Mouse (Mus musculus) lung, postnatal 0 days (tissue): Measurements from ENCODE around the gene Cdr2l. TPM values are rescaled to one million over a fixed set of nuclear protein-coding genes. Genes with fewer than 3 reads are reported as not detected.
A peak's percentile ranks its signal among the peaks of the same experiment; 100 is the strongest.

Source experiments
- ATAC-seq: fragments of 200-750 bp; cut with Nextera tagmentation; 2 replicates; pipeline ENCODE4 v1.8.0; 2017; ENCODE audit warnings: moderate library complexity
- DNase-seq: peaks from one replicate; pipeline ENCODE4 v3.0.0-alpha.2; 2016; ENCODE audit warnings: low spot score
- H3K27ac ChIP-seq: fragments of 300-500 bp; sonication (generic); 2 replicates; pipeline ENCODE4 v1.5.1; 2014; ENCODE audit warnings: antibody characterized with exemption, mild to moderate bottlenecking, low read length, mixed read lengths
- H3K27me3 ChIP-seq: fragments of 300-500 bp; sonication (generic); replicated peaks from 2 replicates; pipeline ENCODE4 v1.6.1; 2014; ENCODE audit warnings: low read length, mixed read lengths; ENCODE audit not compliant: insufficient read depth
- H3K36me3 ChIP-seq: fragments of 300-500 bp; sonication (generic); 2 replicates; pipeline ENCODE4 v1.6.1; 2014; ENCODE audit warnings: low read length, mixed read lengths; ENCODE audit not compliant: insufficient read depth
- H3K4me1 ChIP-seq: fragments of 300-500 bp; sonication (generic); 2 replicates; pipeline ENCODE4 v1.6.1; 2014; ENCODE audit warnings: antibody characterized with exemption, low read depth, low read length, mixed read lengths; ENCODE audit not compliant: insufficient read depth
- H3K4me2 ChIP-seq: fragments of 300-500 bp; sonication (generic); replicated peaks from 2 replicates; pipeline ENCODE4 v1.6.1; 2014; ENCODE audit warnings: low read depth, mild to moderate bottlenecking, low read length, moderate library complexity, mixed read lengths
- H3K4me3 ChIP-seq: fragments of 300-500 bp; sonication (generic); 2 replicates; pipeline ENCODE4 v1.5.1; 2014; ENCODE audit warnings: low read depth, low read length
- H3K9ac ChIP-seq: fragments of 300-500 bp; sonication (generic); replicated peaks from 2 replicates; pipeline ENCODE4 v1.6.1; 2014; ENCODE audit warnings: low read depth, mild to moderate bottlenecking
- H3K9me3 ChIP-seq: fragments of 300-500 bp; sonication (generic); 2 replicates; pipeline ENCODE4 v1.6.1; 2016; ENCODE audit warnings: low read length, mixed read lengths
- CTCF ChIP-seq: IDR thresholded peaks from 2 replicates; pipeline ENCODE4 v1.5.1; 2016; ENCODE audit warnings: antibody characterized with exemption, mild to moderate bottlenecking
- EP300 ChIP-seq: IDR thresholded peaks from 2 replicates; pipeline ENCODE4 v1.6.1; 2016; ENCODE audit warnings: antibody characterized with exemption, mild to moderate bottlenecking, control low read depth
- WGBS: fragments of 180-500 bp; shearing (Covaris S2); extraction: QIAGEN DNeasy Blood & Tissue Kit; methylation state at CpG from one replicate; pipeline ENCODE4 v1.1.7; 2014; 5-methylcytosine and 5-hydroxymethylcytosine counted together
- polyA plus RNA-seq: library from polyadenylated mRNA; unstranded; fragments of >200 nt; fragmentation: Nextera tagmentation; extraction: Ambion mirVana; gene quantifications from 2 replicates; pipeline ENCODE4 v1.2.1, GENCODE M21; 2015

Gene Cdr2l
- polyA plus RNA-seq, 1 experiment from 2014 or later = 14.0 TPM

DNA sequence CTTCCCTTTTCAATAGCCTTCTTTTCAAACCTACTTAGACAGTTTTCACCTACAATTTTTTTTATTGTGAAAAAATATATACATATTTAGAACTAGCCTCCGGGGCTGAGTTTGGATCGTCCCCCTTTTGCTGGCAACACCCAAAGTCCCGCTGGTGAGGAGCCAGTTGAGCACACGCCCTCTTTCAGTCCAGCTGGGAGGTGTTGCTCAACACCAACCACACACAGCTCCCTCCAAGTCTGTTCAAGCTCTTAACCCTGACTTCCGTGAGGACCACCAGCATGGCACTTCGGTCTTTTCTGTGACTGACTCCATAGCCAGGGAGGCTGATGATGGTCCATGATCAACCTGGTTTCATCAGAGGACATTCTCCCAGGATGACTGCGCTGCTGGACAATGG is 16.4 kb downstream of the Cdr2l start:
- Histone ChIP-seq H3K4me2 (no peak overlapping the region), H3K27ac (no peak overlapping the region), H3K36me3 (no peaks in the 10 kb centered on the region; the same call in 1 of the 2 replicates), H3K9ac (no peak overlapping the region), H3K27me3 (no peaks in the 10 kb centered on the region), H3K4me3 (no peak overlapping the region), H3K9me3 (no peaks in the 10 kb centered on the region), H3K4me1 (no peaks in the 10 kb centered on the region)
- no peak for TF ChIP-seq EP300
- no peak for TF ChIP-seq CTCF
- DNase-seq = peak; percentile 63
- 44% methylated on average over 7 of the region's 7 CpGs for WGBS
- peak; percentile 75 for ATAC-seq

- Histone ChIP-seq H3K4me2 (no peak overlapping the region), H3K4me1 (peaks cover 4% of the 10 kb centered on the region; the same call in 1 of the 2 replicates), H3K9me3 (no peaks in the 10 kb centered on the region), H3K9ac (no peak overlapping the region), H3K4me3 (no peak overlapping the region), H3K27me3 (no peaks in the 10 kb centered on the region), H3K27ac (no peak overlapping the region), H3K36me3 (no peaks in the 10 kb centered on the region)
- TF ChIP-seq EP300 = no peak
- no peak for TF ChIP-seq CTCF
- ATAC-seq = no peak
- DNase-seq = no peak
- 69% methylated on average over 3 of the region's 3 CpGs for WGBS
Observed at GRCm38 (mm10) chr11:115400126-115400525, 18.4 kb downstream of the Cdr2l start.

- H3K9ac ChIP-seq = no peak overlapping the region
- DNase-seq (no peak), ATAC-seq (no peak)
- no peaks in the 10 kb centered on the region for H3K36me3 ChIP-seq
- no peaks in the 10 kb centered on the region for H3K9me3 ChIP-seq
- TF ChIP-seq EP300 (no peak), CTCF (no peak)
- WGBS = 36% methylated on average over 11 of the region's 11 CpGs
- no peak overlapping the region for H3K4me2 ChIP-seq
- no peak overlapping the region for H3K27ac ChIP-seq
- H3K4me1 ChIP-seq = peaks cover 4% of the 10 kb centered on the region; the same call in 1 of the 2 replicates
- H3K4me3 ChIP-seq = no peak overlapping the region
- no peaks in the 10 kb centered on the region for H3K27me3 ChIP-seq
Observed at GRCm38 (mm10) chr11:115400630-115401391, 19.1 kb downstream of the Cdr2l start.

DNA sequence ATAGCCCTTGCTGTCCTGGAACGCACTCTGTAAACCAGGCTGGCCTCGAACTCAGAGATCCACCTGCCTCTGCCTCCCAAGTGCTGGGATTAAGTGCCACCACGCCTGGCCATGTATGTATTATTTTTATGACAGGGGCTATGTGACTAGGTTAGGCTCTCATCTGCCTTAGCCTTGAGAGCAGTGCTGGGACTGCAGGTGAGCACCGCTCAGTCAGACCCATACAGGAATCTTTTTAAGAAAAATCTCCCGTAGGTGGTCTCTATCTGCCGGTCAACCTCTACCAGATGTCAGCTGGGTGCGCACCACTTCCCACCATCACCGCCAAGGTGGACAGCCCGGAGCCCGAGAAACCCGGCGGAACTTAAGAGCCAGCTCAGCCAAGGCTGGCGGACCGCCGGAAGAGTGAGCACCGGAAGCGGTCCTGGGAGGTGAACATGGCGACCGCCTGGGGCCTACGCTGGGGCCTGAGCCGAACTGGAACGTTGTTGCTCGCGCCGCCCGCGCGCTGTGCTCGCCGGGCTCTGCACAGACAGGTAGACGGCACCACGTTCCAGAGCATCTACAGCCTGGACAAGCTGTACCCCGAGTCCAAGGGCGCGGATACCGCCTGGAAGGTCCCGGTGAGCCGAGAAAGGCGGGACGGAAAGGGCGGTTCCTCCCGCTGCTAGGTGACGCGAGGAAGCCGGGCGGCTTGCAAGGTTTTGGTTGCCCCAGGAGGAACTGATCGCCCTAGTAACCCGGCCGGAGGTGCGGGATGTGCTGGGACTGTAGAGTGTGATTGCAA is 21.8 kb downstream of the Cdr2l start, which contains the start of gene Mrpl58:
Gene Mrpl58 (plus strand): TSS at position 415 of the 787 bp plus-strand sequence.
- peak within 1 kb of the TSS; percentile 77 for H3K4me2 ChIP-seq
- TF ChIP-seq CTCF = peak; percentile 1; the same call in 1 of the 2 replicates
- TF ChIP-seq EP300 = no peak; the same call in 1 of the 2 replicates
- H3K27ac ChIP-seq = peak within 1 kb of the TSS; percentile 86
- H3K9ac ChIP-seq = peak within 1 kb of the TSS; percentile 83
- no peaks in the 10 kb centered on the region for H3K36me3 ChIP-seq
- peak within 1 kb of the TSS; percentile 77 for H3K4me3 ChIP-seq
- H3K4me1 ChIP-seq = peaks cover 4% of the 10 kb centered on the region; the same call in 1 of the 2 replicates
- no peaks in the 10 kb centered on the region for H3K9me3 ChIP-seq
- ATAC-seq (peak; percentile 94), DNase-seq (peak; percentile 89)
- 2% methylated on average over 50 of the region's 50 CpGs for WGBS
- H3K27me3 ChIP-seq = no peaks in the 10 kb centered on the region

DNA sequence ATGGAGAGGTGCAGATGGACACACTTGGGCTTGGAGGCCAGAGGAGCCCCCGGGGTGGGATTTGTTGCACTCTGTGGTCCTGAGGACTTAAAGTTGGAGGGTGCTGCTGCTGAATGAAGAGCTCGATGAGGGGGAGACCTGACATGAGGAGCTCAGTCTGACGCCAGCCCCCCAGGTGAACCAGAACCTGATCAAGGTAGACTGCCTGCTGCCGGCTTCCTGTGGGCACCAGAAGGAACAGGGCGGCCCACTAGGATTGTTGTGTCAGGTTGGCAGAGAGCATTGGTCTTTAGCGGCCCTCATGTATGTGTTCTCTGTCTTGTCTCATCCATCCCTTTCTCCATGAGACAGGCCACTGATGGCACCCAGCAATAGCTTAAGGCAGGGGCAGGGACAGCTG is 24.0 kb downstream of the Cdr2l start:
- DNase-seq (no peak), ATAC-seq (no peak)
- WGBS = 93% methylated on average over 6 of the region's 6 CpGs
- Histone ChIP-seq H3K27ac (no peak overlapping the region), H3K4me1 (peaks cover 4% of the 10 kb centered on the region; the same call in 1 of the 2 replicates), H3K4me2 (no peak overlapping the region), H3K4me3 (no peak overlapping the region), H3K27me3 (no peaks in the 10 kb centered on the region), H3K9ac (no peak overlapping the region), H3K9me3 (no peaks in the 10 kb centered on the region), H3K36me3 (no peaks in the 10 kb centered on the region)
- TF ChIP-seq EP300 = no peak
- no peak for TF ChIP-seq CTCF

- H3K27ac ChIP-seq = no peak overlapping the region
- no peaks in the 10 kb centered on the region for H3K9me3 ChIP-seq
- H3K4me2 ChIP-seq = no peak overlapping the region
- H3K36me3 ChIP-seq = no peaks in the 10 kb centered on the region
- DNase-seq (no peak), ATAC-seq (no peak)
- H3K9ac ChIP-seq = no peak overlapping the region
- 90% methylated on average over 17 of the region's 17 CpGs for WGBS
- no peak overlapping the region for H3K4me3 ChIP-seq
- H3K27me3 ChIP-seq = no peaks in the 10 kb centered on the region
- no peak for TF ChIP-seq CTCF
- no peak for TF ChIP-seq EP300
- peaks cover 4% of the 10 kb centered on the region; the same call in 1 of the 2 replicates for H3K4me1 ChIP-seq
Observed at GRCm38 (mm10) chr11:115406858-115407401, 25.2 kb downstream of the Cdr2l start.
